In the genomic region with DNA sequence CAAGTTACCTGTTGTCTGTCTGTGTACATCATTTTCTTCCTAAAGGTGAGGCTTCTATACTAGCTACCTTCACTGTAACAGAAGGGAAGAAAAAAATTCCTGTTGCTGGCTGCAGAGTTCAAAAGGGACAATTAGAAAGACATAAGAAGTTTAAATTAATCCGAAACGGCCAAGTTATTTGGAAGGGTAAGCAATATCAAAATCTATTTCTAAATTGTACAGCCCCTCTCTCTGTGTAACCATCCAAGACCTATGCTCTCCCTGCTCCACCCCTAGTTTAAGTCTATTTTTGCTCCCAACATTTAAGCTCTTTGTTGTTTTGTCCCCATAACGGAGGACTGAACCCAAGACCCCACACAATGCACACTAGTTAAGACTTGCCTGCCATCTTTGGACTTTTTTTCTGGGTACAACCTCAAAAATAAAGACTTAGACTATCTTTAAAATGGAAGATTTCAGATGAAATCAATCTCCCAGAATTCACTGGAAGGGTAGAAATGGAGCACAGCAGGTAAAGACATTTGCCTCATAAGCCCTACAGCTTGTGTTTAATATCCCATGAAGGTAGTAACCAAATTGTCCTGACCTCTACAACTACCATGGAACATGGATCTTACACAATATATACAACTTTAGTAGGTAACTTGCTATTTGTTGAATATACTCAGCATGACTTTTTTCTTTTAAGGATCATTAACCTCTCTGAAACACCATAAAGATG, we compare ENCODE assay signal across 28 mouse cellular contexts. TPM values are rescaled to one million over a fixed set of nuclear protein-coding genes. Genes with fewer than 3 reads are reported as not detected.
A peak's percentile ranks its signal among the peaks of the same experiment; 100 is the strongest.
DNase-seq lines count a peak whose midpoint lies in the region; TF ChIP-seq lines count a peak whose summit lies in the region.
"Had no signal": no experiment of that assay in that cellular context is flagged by ENCODE, and none has a peak within 500 bp of the region (broad histone marks: within the 10 kb centered on the region; RNA-seq: fewer than 3 reads in every experiment).

No protein-coding gene starts in this region.

- no peak overlapping the region for H3K4me2 ChIP-seq in CH12.LX (ENCODE audit: insufficient read depth, low read depth, poor library complexity, severe bottlenecking)
- H3K4me2 ChIP-seq: embryonic facial prominence, embryonic 12.5 days; embryonic facial prominence, embryonic 15.5 days; forebrain, embryonic 12.5 days; forebrain, embryonic 15.5 days; heart, embryonic 13.5 days; hindbrain, embryonic 14.5 days had no signal

- H3K4me3 ChIP-seq in CH12.LX (replicated peaks in 1 of 3; ENCODE audit: low read depth in 2 of 3, low read length in 2 of 3, poor library complexity in 1 of 3) (no peak overlapping the region), MEL (ENCODE audit: control insufficient read depth in 1 of 2, insufficient read depth in 1 of 2, low read depth in 2 of 2, low read length in 2 of 2) (no peak overlapping the region)
- H3K4me3 ChIP-seq: embryonic facial prominence, embryonic 12.5 days; embryonic facial prominence, embryonic 15.5 days; erythroblast, embryonic 14.5 days; forebrain, embryonic 12.5 days; forebrain, embryonic 15.5 days; heart, adult 2 months; heart, embryonic 10.5 days; heart, embryonic 13.5 days had no signal

- H3K36me3 ChIP-seq in CH12.LX (replicated peaks in 1 of 2; ENCODE audit: control insufficient read depth in 1 of 2, insufficient read depth in 1 of 2, low read length in 1 of 2) (peaks cover 37 to 62% of the 10 kb centered on the region in 2 experiments), MEL (ENCODE audit: control insufficient read depth in 1 of 2, insufficient read depth in 2 of 2, low read length in 2 of 2) (peaks cover 26 to 33% of the 10 kb centered on the region in 2 experiments)

- dilution Hi-C loops in CH12.LX (cut with MboI; ENCODE audit: extremely low pct_ligation_motif_present, extremely low pct_unique_long_range_greater_than_20kb, low sequenced_read_pairs): no loop called here

- in situ Hi-C loops in CH12.LX (cut with MboI; ENCODE audit: low pct_ligation_motif_present, low pct_unique_long_range_greater_than_20kb, low sequenced_read_pairs): loop anchor here (10.0 to 25.0 kb wide), 2 partner anchors 282 to 340 kb away; no protein-coding TSS in a partner anchor

- H3K9ac ChIP-seq in CH12.LX (ENCODE audit: insufficient read depth, low read depth) (no peak overlapping the region), MEL (ENCODE audit: control insufficient read depth, low read depth, low read length, poor library complexity, severe bottlenecking) (no peak overlapping the region)
- H3K9ac ChIP-seq: embryonic facial prominence, embryonic 12.5 days; embryonic facial prominence, embryonic 15.5 days; forebrain, embryonic 12.5 days; forebrain, embryonic 15.5 days; heart, embryonic 13.5 days; hindbrain, embryonic 14.5 days had no signal

- TF ChIP-seq CTCF in CH12.LX (conservative IDR thresholded peaks at IDR 0.05 in 1 of 2, IDR thresholded peaks at IDR 0.05 in 1 of 2; ENCODE audit: low read depth in 2 of 2, low read length in 2 of 2): no peak
- TF ChIP-seq CTCF in MEL (IDR thresholded peaks at IDR 0.05 in 2 of 3, conservative IDR thresholded peaks at IDR 0.05 in 1 of 3; ENCODE audit: control insufficient read depth in 1 of 3, insufficient read depth in 1 of 3, low read depth in 2 of 3, low read length in 3 of 3, poor library complexity in 1 of 3, severe bottlenecking in 1 of 3): no peak

- H3K4me1 ChIP-seq in CH12.LX (ENCODE audit: control insufficient read depth in 1 of 2, insufficient read depth in 2 of 2): peaks cover 0 to 29% of the 10 kb centered on the region in 2 experiments; a peak in 3 of 4 replicates
- H3K4me1 ChIP-seq in MEL (ENCODE audit: control insufficient read depth in 1 of 2, insufficient read depth in 2 of 2, low read length in 2 of 2): peaks cover 0 to 13% of the 10 kb centered on the region in 2 experiments; a peak in 2 of 4 replicates

- no peaks in the 10 kb centered on the region for H3K27me3 ChIP-seq in CH12.LX (replicated peaks)
- no peaks in the 10 kb centered on the region for H3K27me3 ChIP-seq in MEL (ENCODE audit: control insufficient read depth in 1 of 2, insufficient read depth in 2 of 2, low read length in 2 of 2)
- H3K27me3 ChIP-seq: embryonic facial prominence, embryonic 12.5 days; embryonic facial prominence, embryonic 15.5 days; forebrain, embryonic 12.5 days; forebrain, embryonic 15.5 days; heart, embryonic 13.5 days; Patski had no signal

- TF ChIP-seq EP300 in CH12.LX (IDR thresholded peaks at IDR 0.05; ENCODE audit: low read length): no peak
- TF ChIP-seq EP300 in MEL (IDR thresholded peaks at IDR 0.05; ENCODE audit: low read depth in 1 of 2, low read length in 2 of 2): no peak

- DNase-seq in embryo, embryonic 9.5 days (ENCODE audit: extremely low spot score): peak; percentile 11
- no peak for DNase-seq in embryo, embryonic 11 days
- DNase-seq in 3T3-L1 (ENCODE audit: low read depth, low spot score) (peak; percentile 6), CH12.LX (ENCODE audit: extremely low read depth) (no peak), MEL (ENCODE audit: low read depth, low spot score) (peak; percentile 55)
- no peak for DNase-seq in left cerebral cortex, adult 11 months (ENCODE audit: low spot score)
- DNase-seq in gastrocnemius, postnatal 25 days: no peak
- DNase-seq: adrenal gland, postnatal 10 days; adrenal gland, postnatal 36 days; cerebellum, adult 18-20 months; cerebellum, adult 9-10 months; cerebellum, postnatal 14 days; gastrocnemius, postnatal 36 days; heart, adult 2 months; heart, postnatal 14 days; heart, postnatal 4 days had no signal

- no peak for TF ChIP-seq RAD21 in CH12.LX (IDR thresholded peaks at IDR 0.05; ENCODE audit: low read depth, low read length)
- TF ChIP-seq RAD21 in MEL (IDR thresholded peaks at IDR 0.05; ENCODE audit: low read depth, low read length): no peak

- H3K9me3 ChIP-seq in CH12.LX (replicated peaks; ENCODE audit: low read length) (no peaks in the 10 kb centered on the region), MEL (replicated peaks; ENCODE audit: insufficient read depth, low read length) (no peaks in the 10 kb centered on the region)
- H3K9me3 ChIP-seq: embryonic facial prominence, embryonic 12.5 days; embryonic facial prominence, embryonic 15.5 days; forebrain, embryonic 12.5 days; forebrain, embryonic 15.5 days; heart, embryonic 10.5 days; heart, embryonic 13.5 days had no signal

- no peak overlapping the region for H3K27ac ChIP-seq in CH12.LX (ENCODE audit: insufficient read depth, low read depth)
- H3K27ac ChIP-seq in MEL (ENCODE audit: control insufficient read depth, low read depth, low read length): no peak overlapping the region
- H3K27ac ChIP-seq: embryonic facial prominence, embryonic 12.5 days; embryonic facial prominence, embryonic 15.5 days; forebrain, embryonic 12.5 days; forebrain, embryonic 15.5 days; heart, adult 2 months; heart, embryonic 10.5 days; heart, embryonic 13.5 days; hindbrain, embryonic 14.5 days; hindbrain, postnatal 0 days had no signal

- TF ChIP-seq POLR2A in CH12.LX (IDR thresholded peaks at IDR 0.05; ENCODE audit: low read depth, low read length) (peak; percentile 31; the same call in 1 of the 2 replicates), MEL (IDR thresholded peaks at IDR 0.05; ENCODE audit: control insufficient read depth in 1 of 2, insufficient read depth in 1 of 2, low read depth in 1 of 2, low read length in 2 of 2, poor library complexity in 1 of 2) (peak in 1 of 2 experiments; percentile 17; a peak in 1 of 4 replicates)

- H3K79me2 ChIP-seq in CH12.LX (replicated peaks; ENCODE audit: control insufficient read depth, extremely low read depth, insufficient read depth, poor library complexity, severe bottlenecking) (peaks cover 35% of the 10 kb centered on the region), MEL (ENCODE audit: control insufficient read depth, insufficient read depth, low read length, poor library complexity) (peaks cover 26% of the 10 kb centered on the region)

TF ChIP-seq in CH12.LX, 34 proteins besides CTCF, POLR2A, EP300 and RAD21 (continues in another document):
- peak; percentile 65 for TF ChIP-seq SIN3A (IDR thresholded peaks at IDR 0.05; ENCODE audit: low read length)
- peak; percentile 76; the same call in 1 of the 2 replicates for TF ChIP-seq POLR2AphosphoS2 (IDR thresholded peaks at IDR 0.05; ENCODE audit: low read depth, low read length)

TF ChIP-seq in MEL, 35 proteins besides CTCF, POLR2A, EP300 and RAD21 (continues in another document):
- peak; percentile 31; the same call in 1 of the 2 replicates for TF ChIP-seq MAFK (IDR thresholded peaks at IDR 0.05; ENCODE audit: borderline replicate concordance, low read depth, low read length)
- TF ChIP-seq RCOR1 (IDR thresholded peaks at IDR 0.05; ENCODE audit: low read depth, low read length): no peak

RNA-seq across cellular contexts. Expression of gene Clhc1, which starts 3.4 kb away (rescaled TPM):
- total RNA-seq in CH12.LX (2012; rRNA removed): 2.6 and 3.9 TPM in 2 replicates
- total RNA-seq in CH12.LX (2014; rRNA removed): 6.5 and 7.4 TPM in 2 replicates
- polyA plus RNA-seq in CH12.LX (2012; ENCODE audit: insufficient read length, low read depth): 6.1 and 6.3 TPM in 2 replicates
- 0.26 and 0.62 TPM in 2 replicates for total RNA-seq in MEL (2012; rRNA removed)
- under 1 TPM in 1 of 2 experiments, not detected in 1; 0.08 TPM for polyA plus RNA-seq in MEL (2012; ENCODE audit: insufficient read depth in 1 of 2, insufficient read length in 2 of 2, low read depth in 1 of 2, low replicate concordance in 2 of 2, missing spikeins in 1 of 2)
- total RNA-seq in gastrocnemius, postnatal 25 days (2021): not detected
- total RNA-seq: gastrocnemius, adult 8-10 months; gastrocnemius, postnatal 36 days; granulocyte monocyte progenitor cell, adult 5-6 weeks; heart, adult 2 months; heart, postnatal 14 days; hindbrain, postnatal 0 days had no signal
- polyA plus RNA-seq: erythroblast, embryonic 14.5 days; heart, adult 2 months had no signal

RNA-seq across cellular contexts. Expression of gene Rps27a, which starts 3.5 kb away (rescaled TPM):
- total RNA-seq in CH12.LX (2012; rRNA removed) (2,653 and 2,733 TPM in 2 replicates), CH12.LX (2014; rRNA removed) (3,767 and 3,966 TPM in 2 replicates), MEL (2012; rRNA removed) (1,978 and 2,403 TPM in 2 replicates)
- polyA plus RNA-seq in CH12.LX (2012; ENCODE audit: insufficient read length, low read depth) (2,447 and 2,619 TPM in 2 replicates), MEL (2012; ENCODE audit: insufficient read depth in 1 of 2, insufficient read length in 2 of 2, low read depth in 1 of 2, low replicate concordance in 2 of 2, missing spikeins in 1 of 2) (1,000 to 10,000 TPM in 1 of 2 experiments, 100 to 1,000 TPM in 1; 560 to 1,339 TPM)
- total RNA-seq in gastrocnemius, postnatal 25 days (2021): 100 to 1,000 TPM; 360 to 392 TPM

RNA-seq across cellular contexts. Expression of gene Mtif2, which starts 18.2 kb away (rescaled TPM):
- total RNA-seq in CH12.LX (2012; rRNA removed) (38.3 and 41.6 TPM in 2 replicates), CH12.LX (2014; rRNA removed) (68.9 and 84.0 TPM in 2 replicates), MEL (2012; rRNA removed) (32.7 and 38.2 TPM in 2 replicates)
- polyA plus RNA-seq in CH12.LX (2012; ENCODE audit: insufficient read length, low read depth) (41.7 and 47.0 TPM in 2 replicates), MEL (2012; ENCODE audit: insufficient read depth in 1 of 2, insufficient read length in 2 of 2, low read depth in 1 of 2, low replicate concordance in 2 of 2, missing spikeins in 1 of 2) (100 to 1,000 TPM in 1 of 2 experiments, 10 to 100 TPM in 1; 22.5 to 161 TPM)
- total RNA-seq in gastrocnemius, postnatal 25 days (2021): 10 to 100 TPM; 24.8 to 29.7 TPM

RNA-seq across cellular contexts. Expression of gene Prorsd1, which starts 29.6 kb away (rescaled TPM):
- 23.8 and 30.9 TPM in 2 replicates for total RNA-seq in CH12.LX (2012; rRNA removed)
- 63.9 and 75.7 TPM in 2 replicates for total RNA-seq in CH12.LX (2014; rRNA removed)
- 38.4 and 42.4 TPM in 2 replicates for polyA plus RNA-seq in CH12.LX (2012; ENCODE audit: insufficient read length, low read depth)
- 46.9 and 51.7 TPM in 2 replicates for total RNA-seq in MEL (2012; rRNA removed)
- polyA plus RNA-seq in MEL (2012; ENCODE audit: insufficient read depth in 1 of 2, insufficient read length in 2 of 2, low read depth in 1 of 2, low replicate concordance in 2 of 2, missing spikeins in 1 of 2): 10 to 100 TPM in 1 of 2 experiments, not detected in 1; 48.7 TPM
- total RNA-seq in gastrocnemius, postnatal 25 days (2021): 10 to 100 TPM; 18.1 to 20.7 TPM

Comparison
In these comparisons a context has a peak if more than half of its experiments do, and no peak if none do; other contexts are left out.
1. DNase-seq: peak in embryo, embryonic 9.5 days (single experiment), 3T3-L1 (single experiment) and MEL (single experiment); none in embryo, embryonic 11 days (single experiment), CH12.LX (single experiment), left cerebral cortex, adult 11 months (single experiment) and gastrocnemius, postnatal 25 days (single experiment).